Mouse (Mus musculus) limb, embryonic 15.5 days (tissue): Measurements from ENCODE around the gene Gm20481. TPM values are rescaled to one million over a fixed set of nuclear protein-coding genes. Genes with fewer than 3 reads are reported as not detected.

ENCODE experiments used
- polyA plus RNA-seq: library from polyadenylated mRNA; unstranded; fragments of >200 nt; fragmentation: Nextera tagmentation; extraction: Ambion mirVana; gene quantifications from 2 replicates; pipeline ENCODE4 v1.2.1, GENCODE M21; 2015

Gene Gm20481
- polyA plus RNA-seq, 1 experiment from 2014 or later, result not detected

Other genes starting within 250 kb of the Gm20481 start
- 1.5 and 3.3 TPM in 2 replicates for gene C4b, start 226.0 kb upstream of the Gm20481 start, polyA plus RNA-seq
- gene Cyp21a1, start 165.4 kb upstream of the Gm20481 start, polyA plus RNA-seq, result 0.12 and 0.25 TPM in 2 replicates
- 26.1 and 29.3 TPM in 2 replicates for gene Stk19, start 133.0 kb upstream of the Gm20481 start, polyA plus RNA-seq
- 62.1 and 65.8 TPM in 2 replicates for gene Dxo, start 132.9 kb upstream of the Gm20481 start, polyA plus RNA-seq
- 47.2 and 47.4 TPM in 2 replicates for gene Skiv2l, start 119.7 kb upstream of the Gm20481 start, polyA plus RNA-seq
- gene Nelfe, start 119.5 kb upstream of the Gm20481 start, polyA plus RNA-seq, result 90.1 and 96.4 TPM in 2 replicates
- 2.8 and 3.6 TPM in 2 replicates for gene Cfb, start 107.4 kb upstream of the Gm20481 start, polyA plus RNA-seq
- 1.7 and 2.8 TPM in 2 replicates for gene Zbtb12, start 90.4 kb upstream of the Gm20481 start, polyA plus RNA-seq
- gene Gm20547, start 87.9 kb upstream of the Gm20481 start, polyA plus RNA-seq, result not detected in 2 replicates
- 4.6 and 5.2 TPM in 2 replicates for gene C2, start 71.6 kb upstream of the Gm20481 start, polyA plus RNA-seq
- 64.6 and 78.1 TPM in 2 replicates for gene Ehmt2, start 71.4 kb upstream of the Gm20481 start, polyA plus RNA-seq
- 0.17 TPM in 1 of 2 replicates, not detected in the other for gene Slc44a4, start 55.4 kb upstream of the Gm20481 start, polyA plus RNA-seq
- gene Neu1, start 38.7 kb upstream of the Gm20481 start, polyA plus RNA-seq, result 20.1 and 20.5 TPM in 2 replicates
- gene Hspa1b, start 10.7 kb upstream of the Gm20481 start, polyA plus RNA-seq, result 3.3 and 3.6 TPM in 2 replicates
- 31.7 and 32.0 TPM in 2 replicates for gene Hspa1a, start 2.2 kb downstream of the Gm20481 start, polyA plus RNA-seq
- 0.46 and 0.65 TPM in 2 replicates for gene Hspa1l, start 2.8 kb downstream of the Gm20481 start, polyA plus RNA-seq
- 143 and 159 TPM in 2 replicates for gene Lsm2, start 11.9 kb downstream of the Gm20481 start, polyA plus RNA-seq
- 94.4 and 95.1 TPM in 2 replicates for gene Vars, start 31.1 kb downstream of the Gm20481 start, polyA plus RNA-seq
- 0.18 and 0.20 TPM in 2 replicates for gene Vwa7, start 46.7 kb downstream of the Gm20481 start, polyA plus RNA-seq
- gene Sapcd1, start 58.1 kb downstream of the Gm20481 start, polyA plus RNA-seq, result 8.9 and 9.4 TPM in 2 replicates
- gene Msh5, start 76.8 kb downstream of the Gm20481 start, polyA plus RNA-seq, result 3.0 and 3.5 TPM in 2 replicates
- gene Clic1, start 80.1 kb downstream of the Gm20481 start, polyA plus RNA-seq, result 351 and 363 TPM in 2 replicates
- 321 and 336 TPM in 2 replicates for gene Ddah2, start 89.1 kb downstream of the Gm20481 start, polyA plus RNA-seq
- gene Ly6g6c, start 95.5 kb downstream of the Gm20481 start, polyA plus RNA-seq, result 181 and 203 TPM in 2 replicates
- 1.0 and 1.4 TPM in 2 replicates for gene Mpig6b, start 96.3 kb downstream of the Gm20481 start, polyA plus RNA-seq
- 50.6 and 53.7 TPM in 2 replicates for gene Ly6g6e, start 107.0 kb downstream of the Gm20481 start, polyA plus RNA-seq
- 1.1 and 2.4 TPM in 2 replicates for gene Ly6g6d, start 108.2 kb downstream of the Gm20481 start, polyA plus RNA-seq
- gene Ly6g6f, start 115.7 kb downstream of the Gm20481 start, polyA plus RNA-seq, result 0.13 and 0.20 TPM in 2 replicates
- 101 and 112 TPM in 2 replicates for gene Abhd16a, start 119.4 kb downstream of the Gm20481 start, polyA plus RNA-seq
- gene Ly6g5c, start 138.4 kb downstream of the Gm20481 start, polyA plus RNA-seq, result not detected in 2 replicates
- 0.78 and 0.99 TPM in 2 replicates for gene Ly6g5b, start 145.5 kb downstream of the Gm20481 start, polyA plus RNA-seq
- 16.8 and 17.4 TPM in 2 replicates for gene Gpank1, start 151.5 kb downstream of the Gm20481 start, polyA plus RNA-seq
- 293 and 297 TPM in 2 replicates for gene Csnk2b, start 152.1 kb downstream of the Gm20481 start, polyA plus RNA-seq
- 10.5 and 11.2 TPM in 2 replicates for gene D17H6S53E, start 156.5 kb downstream of the Gm20481 start, polyA plus RNA-seq
- 0.52 and 2.0 TPM in 2 replicates for gene Apom, start 162.1 kb downstream of the Gm20481 start, polyA plus RNA-seq
- gene Bag6, start 165.3 kb downstream of the Gm20481 start, polyA plus RNA-seq, result 49.6 and 51.8 TPM in 2 replicates
- 142 and 147 TPM in 2 replicates for gene Prrc2a, start 195.0 kb downstream of the Gm20481 start, polyA plus RNA-seq
- 14.6 and 18.6 TPM in 2 replicates for gene Aif1, start 206.2 kb downstream of the Gm20481 start, polyA plus RNA-seq
- 25.8 and 27.5 TPM in 2 replicates for gene Lst1, start 218.5 kb downstream of the Gm20481 start, polyA plus RNA-seq
- 1.0 and 1.2 TPM in 2 replicates for gene Ltb, start 224.5 kb downstream of the Gm20481 start, polyA plus RNA-seq
- gene Tnf, start 232.1 kb downstream of the Gm20481 start, polyA plus RNA-seq, result 0.64 and 0.82 TPM in 2 replicates
- gene Lta, start 235.4 kb downstream of the Gm20481 start, polyA plus RNA-seq, result 0.37 TPM in 1 of 2 replicates, not detected in the other